Mouse (Mus musculus): ENCODE results near the gene Srebf2.

- no peak for TF ChIP-seq EP300 (IDR thresholded peaks at IDR 0.05; ENCODE audit: low read depth)
- no peak for TF ChIP-seq CTCF (IDR thresholded peaks at IDR 0.05; ENCODE audit: low read depth)
Measured at GRCm38 (mm10) chr15:82206365-82207104, 59.6 kb downstream of the Srebf2 start.
